Mouse (Mus musculus): ENCODE results near the gene B3gnt6. TPM values are rescaled to one million over a fixed set of nuclear protein-coding genes. Genes with fewer than 3 reads are reported as not detected.

The B3gnt6 gene
- polyA plus RNA-seq, 1 experiment from 2014 or later = 0.24 TPM

DNA sequence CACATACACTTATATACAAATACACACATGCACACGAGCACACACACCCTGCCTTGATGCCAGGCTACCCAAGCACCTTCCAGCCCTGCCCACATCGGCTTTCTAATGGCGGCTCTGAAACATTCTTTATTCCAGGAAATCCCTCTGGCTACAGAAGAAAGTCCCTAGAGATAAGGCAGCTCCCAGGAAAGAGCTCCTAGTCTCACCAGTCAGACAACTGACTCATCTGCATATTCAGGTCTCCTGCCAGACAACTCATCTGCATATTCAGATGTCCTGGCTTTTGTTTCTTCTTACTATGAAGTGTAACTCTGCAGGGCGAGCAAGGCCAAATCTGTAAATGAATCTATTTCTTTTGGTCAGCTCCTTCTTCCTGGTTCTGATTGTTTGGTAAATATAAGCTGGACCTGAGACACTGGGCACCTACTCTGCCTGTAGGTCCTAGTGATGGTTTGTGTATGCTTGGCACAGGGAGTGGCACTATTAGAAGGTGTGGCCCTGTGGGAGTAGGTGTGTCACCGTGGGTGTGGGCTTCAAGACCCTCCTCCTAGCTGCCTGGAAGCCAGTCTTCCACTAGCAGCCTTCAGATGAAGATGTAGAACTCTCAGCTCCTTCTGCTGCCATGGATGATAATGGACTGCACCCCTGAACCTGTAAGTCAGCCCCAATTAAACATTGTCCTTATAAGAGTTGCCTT is 41.5 kb downstream of the B3gnt6 start:
- WGBS = 47% methylated on average over 5 of the region's 5 CpGs
- no peak overlapping the region for H3K4me3 ChIP-seq
- H3K9ac ChIP-seq = peak overlapping the region; percentile 38; the same call in 1 of the 2 replicates
- no peak for ATAC-seq (ENCODE audit: low read depth)
- peaks cover 57% of the 10 kb centered on the region for H3K4me1 ChIP-seq (replicated peaks)
- no peaks in the 10 kb centered on the region for H3K9me3 ChIP-seq
- no peak overlapping the region for H3K27ac ChIP-seq (replicated peaks)
- peaks cover 7% of the 10 kb centered on the region; the same call in 1 of the 2 replicates for H3K36me3 ChIP-seq
- no peaks in the 10 kb centered on the region for H3K27me3 ChIP-seq
- H3K4me2 ChIP-seq = no peak overlapping the region

DNA sequence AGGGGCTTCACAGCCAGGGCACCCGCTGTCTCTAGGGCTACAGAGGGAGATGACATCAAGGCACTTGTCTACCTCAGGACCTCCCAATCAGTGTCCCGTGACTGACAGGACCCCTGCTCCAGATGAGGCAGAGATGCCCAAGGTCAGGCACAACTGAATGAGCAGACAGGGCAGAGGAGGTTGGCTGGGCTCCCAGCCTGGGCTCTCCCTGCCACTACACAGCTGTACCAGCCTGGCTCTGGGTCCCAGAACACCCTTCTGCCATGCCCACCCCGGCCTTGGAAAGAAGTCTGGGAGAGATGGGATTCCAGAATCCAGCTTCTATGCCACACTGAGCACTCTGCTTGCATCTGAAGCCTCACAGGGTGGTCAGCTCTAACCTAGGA is 43.0 kb downstream of the B3gnt6 start:
- no peak overlapping the region for H3K4me2 ChIP-seq
- H3K27ac ChIP-seq (replicated peaks) = no peak overlapping the region
- no peaks in the 10 kb centered on the region for H3K27me3 ChIP-seq
- 0 out of 2 replicates have a peak, but pooled peaks cover under 1% of the 10 kb centered on the region for H3K36me3 ChIP-seq
- peaks cover 72% of the 10 kb centered on the region for H3K4me1 ChIP-seq (replicated peaks)
- WGBS = 49% methylated on average over 3 of the region's 3 CpGs
- no peak overlapping the region for H3K9ac ChIP-seq
- H3K4me3 ChIP-seq = no peak overlapping the region
- ATAC-seq (ENCODE audit: low read depth) = peak; percentile 24
- H3K9me3 ChIP-seq = no peaks in the 10 kb centered on the region

DNA sequence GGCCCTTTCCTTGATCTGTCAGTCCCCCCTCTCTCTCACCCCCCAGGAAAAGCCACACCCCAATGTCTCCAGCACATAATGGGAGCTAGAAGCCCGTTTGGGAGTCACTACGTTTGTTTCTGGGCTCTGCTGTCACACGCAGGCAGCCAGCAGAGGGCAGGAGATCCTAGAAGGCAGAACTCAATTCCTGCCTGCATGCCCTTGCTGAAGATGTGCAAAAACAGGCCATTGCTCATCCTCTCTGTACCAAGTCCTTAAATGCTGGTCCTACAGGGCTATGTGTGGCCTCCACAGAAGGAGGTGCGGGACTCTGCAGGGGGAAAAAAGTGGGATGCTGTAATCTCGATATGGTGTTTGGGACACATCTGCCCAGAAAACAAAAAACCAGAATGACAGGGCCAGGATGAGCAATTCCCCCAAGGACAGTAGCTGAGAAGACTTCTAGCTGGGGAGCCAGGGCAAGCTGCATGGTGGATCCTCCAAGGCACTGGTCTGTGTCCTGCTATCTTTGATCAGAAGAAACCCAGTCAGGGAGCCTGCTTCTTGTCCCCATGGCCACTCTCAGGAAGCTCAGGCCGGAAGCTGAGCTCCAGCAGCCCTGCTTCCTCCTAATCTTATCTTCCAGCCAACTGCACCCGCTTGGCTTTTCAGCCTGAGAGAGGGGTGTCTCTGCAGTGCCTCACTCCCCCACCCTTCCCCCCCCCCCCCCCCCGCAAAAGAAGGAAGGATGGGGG is 43.6 kb downstream of the B3gnt6 start:
- peak; percentile 7; the same call in 1 of the 2 replicates for ATAC-seq (ENCODE audit: low read depth)
- H3K9ac ChIP-seq = no peak overlapping the region
- peaks cover 70% of the 10 kb centered on the region for H3K4me1 ChIP-seq (replicated peaks)
- no peaks in the 10 kb centered on the region for H3K9me3 ChIP-seq
- H3K4me3 ChIP-seq = no peak overlapping the region
- H3K36me3 ChIP-seq = no peaks in the 10 kb centered on the region
- no peaks in the 10 kb centered on the region for H3K27me3 ChIP-seq
- 29% methylated on average over 8 of the region's 8 CpGs for WGBS
- H3K4me2 ChIP-seq = no peak overlapping the region
- no peak overlapping the region for H3K27ac ChIP-seq (replicated peaks)

DNA sequence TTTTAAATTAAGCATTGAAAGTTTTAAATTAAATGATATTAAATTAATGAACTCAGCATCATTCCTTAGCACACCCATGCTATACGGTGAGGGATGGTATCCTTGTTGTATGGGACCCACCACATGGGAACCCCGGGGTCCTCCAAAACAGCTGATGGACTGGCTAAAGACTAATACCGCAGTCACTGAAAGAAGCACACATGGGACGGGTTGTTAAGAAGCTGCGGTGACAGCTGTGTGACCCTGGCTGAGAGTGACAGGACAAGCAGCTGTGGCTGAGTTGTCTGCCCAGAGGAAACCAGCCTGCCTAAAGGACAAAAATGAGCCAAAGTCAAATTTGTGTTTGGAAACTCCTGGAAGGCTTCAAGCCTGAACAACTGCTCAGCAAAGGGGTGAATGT is 45.4 kb downstream of the B3gnt6 start:
- H3K9me3 ChIP-seq = no peaks in the 10 kb centered on the region
- 70% methylated on average over 5 of the region's 5 CpGs for WGBS

DNA sequence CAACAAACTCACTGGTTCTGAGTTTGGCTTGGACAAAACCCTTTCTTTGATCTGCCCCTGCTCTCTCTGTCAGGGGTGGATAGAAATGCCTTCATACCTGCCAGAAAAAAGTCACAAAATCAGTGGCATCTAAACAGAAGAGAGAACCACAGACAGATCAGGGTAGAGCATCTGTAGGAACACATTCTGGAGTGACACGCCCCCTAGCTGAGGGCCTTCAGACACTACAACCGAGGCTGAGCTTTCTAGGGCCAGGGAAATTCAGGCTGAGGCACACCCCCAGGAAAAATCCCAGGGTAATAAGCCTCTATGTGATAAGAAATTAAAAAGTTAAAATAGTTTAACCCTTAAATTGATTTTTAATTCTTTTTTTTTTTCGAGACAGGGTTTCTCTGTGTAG is 45.9 kb downstream of the B3gnt6 start:
- no peak overlapping the region for H3K4me2 ChIP-seq
- peaks cover 62% of the 10 kb centered on the region for H3K4me1 ChIP-seq (replicated peaks)
- no peaks in the 10 kb centered on the region for H3K36me3 ChIP-seq
- H3K27ac ChIP-seq (replicated peaks) = no peak overlapping the region
- 37% methylated on average over 3 of the region's 3 CpGs for WGBS
- no peaks in the 10 kb centered on the region for H3K27me3 ChIP-seq
- no peak overlapping the region for H3K4me3 ChIP-seq
- no peak for ATAC-seq (ENCODE audit: low read depth)
- H3K9ac ChIP-seq = no peak overlapping the region
- no peaks in the 10 kb centered on the region for H3K9me3 ChIP-seq

More for the DNA sequence above, 45.4 kb downstream of the B3gnt6 start:
- Histone ChIP-seq H3K4me1 (replicated peaks) (peaks cover 68% of the 10 kb centered on the region), H3K27me3 (no peaks in the 10 kb centered on the region), H3K27ac (replicated peaks) (no peak overlapping the region), H3K36me3 (no peaks in the 10 kb centered on the region), H3K4me2 (no peak overlapping the region), H3K9ac (no peak overlapping the region), H3K4me3 (no peak overlapping the region)
- ATAC-seq (ENCODE audit: low read depth) = no peak

DNA sequence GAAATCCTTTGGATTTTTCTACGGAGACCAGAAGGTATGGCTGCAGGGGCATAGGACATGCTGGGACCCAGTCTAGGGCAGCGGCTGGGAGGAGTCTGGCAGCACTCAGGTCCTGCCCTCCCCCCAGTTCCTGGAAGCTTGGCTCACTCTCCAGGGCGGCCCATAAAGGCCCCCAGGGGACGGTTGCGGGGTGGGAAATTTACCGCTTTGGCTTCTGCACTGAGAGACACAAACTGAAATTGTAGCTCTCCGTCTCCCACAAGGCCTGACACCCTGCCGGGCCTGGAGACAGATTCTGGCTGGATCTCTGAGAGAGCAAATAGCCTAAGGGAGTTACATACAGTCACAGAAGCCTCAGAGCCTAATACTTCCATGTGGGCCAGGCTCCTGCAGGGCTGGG is 46.9 kb downstream of the B3gnt6 start:
- no peaks in the 10 kb centered on the region for H3K36me3 ChIP-seq
- no peak overlapping the region for H3K4me2 ChIP-seq
- no peaks in the 10 kb centered on the region for H3K27me3 ChIP-seq
- no peak overlapping the region for H3K4me3 ChIP-seq
- ATAC-seq (ENCODE audit: low read depth) = no peak
- H3K4me1 ChIP-seq (replicated peaks) = peaks cover 53% of the 10 kb centered on the region
- 49% methylated on average over 8 of the region's 8 CpGs for WGBS
- no peak overlapping the region for H3K27ac ChIP-seq (replicated peaks)
- H3K9me3 ChIP-seq = no peaks in the 10 kb centered on the region
- H3K9ac ChIP-seq = 0 out of 2 replicates have a peak overlapping the region, but pooled peaks have one; percentile 31

DNA sequence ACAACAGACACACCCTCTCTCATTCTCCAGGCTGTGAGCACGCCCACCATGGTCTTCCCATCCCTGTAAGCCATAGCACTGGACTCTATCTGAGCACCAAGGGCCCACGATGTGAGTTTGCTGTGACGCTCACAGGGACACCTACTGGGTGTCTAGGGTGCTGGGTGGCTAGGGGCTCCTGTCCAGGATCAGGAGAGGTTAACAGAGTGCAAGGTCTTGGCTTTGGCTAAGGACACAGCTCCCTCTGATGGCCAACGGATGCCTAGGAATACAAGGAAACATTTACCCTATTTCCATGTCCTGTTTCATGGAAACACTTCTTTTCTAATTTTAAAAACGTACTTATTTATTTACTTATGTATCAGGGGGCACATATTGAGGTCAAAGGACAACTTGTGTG is 48.8 kb downstream of the B3gnt6 start:
- Histone ChIP-seq H3K27ac (replicated peaks) (no peak overlapping the region), H3K36me3 (no peaks in the 10 kb centered on the region), H3K4me3 (no peak overlapping the region), H3K9me3 (no peaks in the 10 kb centered on the region), H3K4me2 (no peak overlapping the region), H3K9ac (no peak overlapping the region), H3K4me1 (replicated peaks) (peaks cover 35% of the 10 kb centered on the region), H3K27me3 (no peaks in the 10 kb centered on the region)
- ATAC-seq (ENCODE audit: low read depth) = no peak
- 47% methylated on average over 5 of the region's 5 CpGs for WGBS

DNA sequence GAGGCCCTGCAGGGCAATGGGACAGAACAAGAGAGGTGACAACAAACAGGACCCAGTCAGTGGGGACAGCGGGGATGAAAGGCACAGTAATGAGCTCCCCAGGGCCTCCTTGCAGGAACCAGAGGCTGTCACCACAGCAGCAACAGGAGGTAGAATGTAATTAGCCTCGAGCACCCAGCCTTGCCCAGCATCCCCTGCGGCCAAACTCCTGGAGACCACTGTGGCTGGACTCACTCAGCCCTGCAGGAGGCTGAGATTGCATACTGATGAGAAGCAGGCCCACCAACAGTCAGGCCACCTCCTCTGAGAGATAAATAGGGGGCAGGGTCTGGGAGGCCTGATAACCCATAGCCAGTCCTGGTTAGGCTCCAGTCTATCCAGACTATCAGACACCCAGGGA is 49.5 kb downstream of the B3gnt6 start:
- Histone ChIP-seq H3K9ac (no peak overlapping the region), H3K4me3 (no peak overlapping the region), H3K4me2 (no peak overlapping the region), H3K9me3 (no peaks in the 10 kb centered on the region), H3K27ac (replicated peaks) (no peak overlapping the region), H3K27me3 (no peaks in the 10 kb centered on the region), H3K36me3 (0 out of 2 replicates have a peak, but pooled peaks cover 4% of the 10 kb centered on the region), H3K4me1 (replicated peaks) (peaks cover 35% of the 10 kb centered on the region)
- 18% methylated on average over 3 of the region's 3 CpGs for WGBS
- ATAC-seq (ENCODE audit: low read depth) = no peak

DNA sequence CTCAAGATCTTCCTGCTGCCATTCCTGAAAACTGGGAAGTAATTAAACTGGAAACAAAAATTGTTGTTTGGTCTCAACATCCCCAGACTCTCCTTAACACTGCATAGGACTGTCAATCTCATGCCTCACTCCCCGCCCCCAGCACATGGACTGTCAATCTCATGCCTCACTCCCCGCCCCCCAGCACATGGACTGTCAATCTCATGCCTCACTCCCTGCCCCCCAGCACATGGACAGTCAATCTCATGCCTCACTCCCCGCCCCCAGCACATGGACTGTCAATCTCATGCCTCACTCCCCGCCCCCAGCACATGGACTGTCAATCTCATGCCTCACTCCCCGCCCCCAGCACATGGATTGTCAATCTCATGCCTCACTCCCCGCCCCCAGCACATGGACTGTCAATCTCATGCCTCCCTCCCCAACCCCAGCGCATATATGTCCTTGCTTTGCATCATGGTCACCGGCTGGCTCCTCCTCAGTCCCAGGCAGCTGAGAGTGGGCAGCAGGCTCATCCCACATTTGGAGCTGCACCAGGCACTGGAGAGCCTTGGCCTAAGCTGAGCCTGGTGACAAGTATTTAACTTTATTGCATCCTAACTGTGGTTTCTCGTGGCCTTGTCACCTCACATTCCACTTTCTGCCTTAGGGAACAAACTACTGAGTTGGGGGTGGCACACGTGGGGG is 50.4 kb downstream of the B3gnt6 start:
- no peak overlapping the region for H3K4me2 ChIP-seq
- 74% methylated on average over 9 of the region's 10 CpGs for WGBS
- H3K4me3 ChIP-seq = no peak overlapping the region
- H3K27ac ChIP-seq (replicated peaks) = no peak overlapping the region
- H3K9ac ChIP-seq = no peak overlapping the region
- no peaks in the 10 kb centered on the region for H3K9me3 ChIP-seq
- no peaks in the 10 kb centered on the region for H3K27me3 ChIP-seq
- H3K36me3 ChIP-seq = 0 out of 2 replicates have a peak, but pooled peaks cover 4% of the 10 kb centered on the region
- no peak for ATAC-seq (ENCODE audit: low read depth)
- peaks cover 35% of the 10 kb centered on the region for H3K4me1 ChIP-seq (replicated peaks)

DNA sequence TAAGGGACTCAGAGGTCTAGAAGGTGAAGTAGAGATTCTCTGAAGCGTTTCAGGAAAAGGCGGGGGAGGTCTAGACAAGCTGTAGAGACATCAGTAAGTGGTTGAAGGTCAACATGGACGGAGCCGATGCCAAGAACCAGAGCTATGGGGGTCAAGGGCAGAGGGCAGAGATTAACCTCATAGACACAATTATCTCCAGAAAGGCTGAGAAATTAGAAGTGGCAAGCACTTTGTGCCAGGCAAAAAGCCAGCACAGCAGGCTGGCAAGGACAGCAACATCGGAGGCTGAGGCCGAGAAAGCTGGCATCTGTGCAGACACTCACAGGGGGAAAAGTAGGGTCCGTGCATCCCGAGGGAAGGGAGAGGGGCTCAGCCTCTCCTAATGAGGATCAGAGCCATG is 51.5 kb downstream of the B3gnt6 start:
- 0 out of 2 replicates have a peak, but pooled peaks cover 4% of the 10 kb centered on the region for H3K36me3 ChIP-seq
- no peak overlapping the region for H3K4me3 ChIP-seq
- no peaks in the 10 kb centered on the region for H3K27me3 ChIP-seq
- H3K4me2 ChIP-seq = no peak overlapping the region
- peaks cover 37% of the 10 kb centered on the region for H3K4me1 ChIP-seq (replicated peaks)
- ATAC-seq (ENCODE audit: low read depth) = no peak
- WGBS = 78% methylated on average over 8 of the region's 8 CpGs
- H3K9me3 ChIP-seq = no peaks in the 10 kb centered on the region
- H3K27ac ChIP-seq (replicated peaks) = no peak overlapping the region
- no peak overlapping the region for H3K9ac ChIP-seq

DNA sequence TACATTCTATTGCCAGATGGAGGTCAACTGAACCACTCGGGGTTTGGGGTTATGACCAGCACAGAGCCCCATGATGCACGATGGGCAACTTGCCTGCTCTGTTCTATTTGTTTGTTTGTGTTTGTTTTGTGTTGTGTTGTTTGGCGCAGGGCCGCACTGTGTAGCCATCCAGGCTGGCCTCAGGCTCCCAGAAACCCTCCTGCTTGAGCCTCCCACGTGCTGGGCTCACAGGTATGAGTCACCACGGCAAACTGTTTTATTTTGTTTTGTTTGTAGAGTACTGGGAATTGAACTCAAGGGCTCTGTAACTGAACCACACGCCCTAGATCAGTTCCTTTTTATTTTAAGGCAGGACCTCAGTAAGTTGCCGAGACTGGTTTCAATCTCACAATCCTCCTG is 52.8 kb downstream of the B3gnt6 start:
- no peak overlapping the region for H3K9ac ChIP-seq
- H3K4me2 ChIP-seq = no peak overlapping the region
- H3K27me3 ChIP-seq = no peaks in the 10 kb centered on the region
- ATAC-seq (ENCODE audit: low read depth) = no peak
- H3K4me3 ChIP-seq = no peak overlapping the region
- no peak overlapping the region for H3K27ac ChIP-seq (replicated peaks)
- H3K4me1 ChIP-seq (replicated peaks) = peaks cover 37% of the 10 kb centered on the region
- no peaks in the 10 kb centered on the region for H3K9me3 ChIP-seq
- 84% methylated on average over 8 of the region's 8 CpGs for WGBS
- 0 out of 2 replicates have a peak, but pooled peaks cover 4% of the 10 kb centered on the region for H3K36me3 ChIP-seq

DNA sequence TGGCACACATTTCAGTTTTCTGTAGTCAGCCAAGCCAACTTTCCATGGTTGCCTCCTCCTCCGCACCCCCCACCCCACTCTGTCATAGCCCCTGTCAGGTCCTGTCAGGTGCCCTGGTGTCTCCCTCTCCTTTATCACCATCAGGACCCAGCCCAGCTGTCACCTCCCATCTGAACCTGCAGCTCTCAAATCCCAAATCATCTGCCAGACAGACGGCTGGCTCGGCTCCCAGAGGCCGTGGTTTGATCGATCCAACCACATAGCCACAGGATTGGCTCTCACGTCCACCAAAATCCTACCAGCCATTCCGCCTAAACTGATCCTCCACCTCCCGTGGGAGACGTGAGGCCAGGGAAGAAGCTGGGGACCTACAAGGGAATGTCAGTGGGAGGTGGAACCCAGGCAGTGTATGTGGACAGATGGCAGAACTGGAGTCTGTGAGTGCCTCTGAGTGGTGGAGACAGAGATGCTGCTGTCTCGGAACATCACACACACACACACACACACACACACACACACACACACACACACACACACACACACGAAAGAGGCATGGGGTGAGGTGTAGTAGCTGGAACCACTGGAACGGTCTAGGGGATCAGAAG is 53.3 kb downstream of the B3gnt6 start:
- no peak for ATAC-seq (ENCODE audit: low read depth)

More for the DNA sequence above, 53.3 kb downstream of the B3gnt6 start:
- Histone ChIP-seq H3K4me2 (no peak overlapping the region), H3K27ac (replicated peaks) (no peak overlapping the region), H3K9me3 (no peaks in the 10 kb centered on the region), H3K27me3 (no peaks in the 10 kb centered on the region), H3K9ac (no peak overlapping the region), H3K36me3 (0 out of 2 replicates have a peak, but pooled peaks cover 4% of the 10 kb centered on the region), H3K4me1 (replicated peaks) (peaks cover 36% of the 10 kb centered on the region), H3K4me3 (no peak overlapping the region)
- 86% methylated on average over 11 of the region's 12 CpGs for WGBS
